Mouse (Mus musculus): ENCODE data around the gene Evx1. TPM values are rescaled to one million over a fixed set of nuclear protein-coding genes. Genes with fewer than 3 reads are reported as not detected.

Evx1 gene
- 0.70 and 0.71 TPM in 2 replicates for polyA plus RNA-seq (2014; fragmentation: Nextera tagmentation; extraction: Ambion mirVana)

- no peaks in the 10 kb centered on the region for H3K36me3 ChIP-seq (ENCODE audit: control insufficient read depth, insufficient read depth, low read length)
- H3K4me2 ChIP-seq (ENCODE audit: low read depth, low read length) = no peak within 1 kb of the TSS
- no peak for ATAC-seq (ENCODE audit: low read depth)
- H3K27me3 ChIP-seq (ENCODE audit: control insufficient read depth, insufficient read depth, low read length) = peaks cover 62% of the 10 kb centered on the region
- no peak within 1 kb of the TSS; the same call in 1 of the 2 replicates for H3K27ac ChIP-seq (ENCODE audit: low read depth, low read length)
- 0 out of 2 replicates have a peak, but pooled peaks cover 5% of the 10 kb centered on the region for H3K4me1 ChIP-seq (ENCODE audit: control insufficient read depth, insufficient read depth, low read length)
- H3K9ac ChIP-seq (replicated peaks; ENCODE audit: low read depth, low read length) = no peak within 1 kb of the TSS
- H3K4me3 ChIP-seq (ENCODE audit: low read depth, low read length) = no peak within 1 kb of the TSS
- under 1% methylated on average over 57 of the region's 59 CpGs for WGBS
- no peaks in the 10 kb centered on the region for H3K9me3 ChIP-seq (ENCODE audit: control insufficient read depth, low read length)
Observed at GRCm38 (mm10) chr6:52313391-52314303, at the start of gene Evx1. Evx1 (plus strand) TSS chr6:52313498.

DNA sequence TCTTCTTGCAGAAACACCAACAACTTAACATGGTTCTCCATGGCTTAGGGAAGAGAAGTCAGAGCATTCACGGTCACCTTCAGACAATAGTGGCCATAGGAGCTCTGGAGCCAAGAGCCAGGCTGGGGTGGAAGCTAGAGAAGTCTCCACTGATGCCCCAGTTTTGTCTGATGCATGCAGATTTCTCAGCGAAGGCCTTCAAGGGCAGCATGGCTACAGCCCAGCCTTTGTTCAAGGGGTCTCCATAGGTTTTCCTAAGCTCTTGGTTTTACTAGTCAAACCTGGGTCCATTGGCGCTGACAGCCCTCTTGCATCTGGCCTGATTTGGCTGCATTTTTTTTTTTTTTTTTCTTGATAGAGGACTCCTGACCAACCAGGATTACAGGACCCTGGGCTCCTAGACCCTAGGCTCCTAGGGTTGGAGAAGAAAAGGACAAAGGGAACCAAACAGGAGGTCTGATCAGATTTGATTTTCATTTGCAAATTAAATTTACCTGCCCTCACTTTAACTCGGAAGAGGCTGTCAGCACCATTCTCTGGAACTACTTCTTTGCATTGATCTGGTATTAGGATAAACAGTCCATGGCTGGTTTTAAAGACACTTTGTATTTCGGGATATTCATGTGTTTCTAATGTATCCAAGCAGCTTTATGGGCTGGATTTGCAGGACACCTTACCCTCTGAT, 49.0 kb upstream of the Evx1 start:
- ATAC-seq (ENCODE audit: low read depth) = no peak
- H3K27ac ChIP-seq (ENCODE audit: low read depth, low read length) = no peak overlapping the region
- peaks cover 54% of the 10 kb centered on the region for H3K27me3 ChIP-seq (ENCODE audit: control insufficient read depth, insufficient read depth, low read length)
- 0 out of 2 replicates have a peak, but pooled peaks cover 4% of the 10 kb centered on the region for H3K4me1 ChIP-seq (ENCODE audit: control insufficient read depth, insufficient read depth, low read length)
- no peak overlapping the region for H3K4me2 ChIP-seq (ENCODE audit: low read depth, low read length)
- 5% methylated on average over 5 of the region's 5 CpGs for WGBS
- no peak overlapping the region for H3K9ac ChIP-seq (replicated peaks; ENCODE audit: low read depth, low read length)
- H3K36me3 ChIP-seq (ENCODE audit: control insufficient read depth, insufficient read depth, low read length) = no peaks in the 10 kb centered on the region
- H3K4me3 ChIP-seq (ENCODE audit: low read depth, low read length) = no peak overlapping the region
- H3K9me3 ChIP-seq (ENCODE audit: control insufficient read depth, low read length) = no peaks in the 10 kb centered on the region

- Histone ChIP-seq H3K27me3 (ENCODE audit: control insufficient read depth, insufficient read depth, low read length) (peaks cover 60% of the 10 kb centered on the region), H3K36me3 (ENCODE audit: control insufficient read depth, insufficient read depth, low read length) (no peaks in the 10 kb centered on the region), H3K27ac (ENCODE audit: low read depth, low read length) (no peak overlapping the region), H3K4me1 (ENCODE audit: control insufficient read depth, insufficient read depth, low read length) (no peaks in the 10 kb centered on the region), H3K9ac (replicated peaks; ENCODE audit: low read depth, low read length) (no peak overlapping the region), H3K4me3 (ENCODE audit: low read depth, low read length) (no peak overlapping the region), H3K4me2 (ENCODE audit: low read depth, low read length) (no peak overlapping the region), H3K9me3 (ENCODE audit: control insufficient read depth, low read length) (no peaks in the 10 kb centered on the region)
- under 1% methylated on average over 18 of the region's 18 CpGs for WGBS
- no peak for ATAC-seq (ENCODE audit: low read depth)
Observed at GRCm38 (mm10) chr6:52265306-52265912, 47.9 kb upstream of the Evx1 start.

- ATAC-seq (ENCODE audit: low read depth) = no peak
- under 1% methylated on average over 19 of the region's 19 CpGs for whole genome bisulfite sequencing
Observed at GRCm38 (mm10) chr6:52265913-52266665, 47.2 kb upstream of the Evx1 start.

DNA sequence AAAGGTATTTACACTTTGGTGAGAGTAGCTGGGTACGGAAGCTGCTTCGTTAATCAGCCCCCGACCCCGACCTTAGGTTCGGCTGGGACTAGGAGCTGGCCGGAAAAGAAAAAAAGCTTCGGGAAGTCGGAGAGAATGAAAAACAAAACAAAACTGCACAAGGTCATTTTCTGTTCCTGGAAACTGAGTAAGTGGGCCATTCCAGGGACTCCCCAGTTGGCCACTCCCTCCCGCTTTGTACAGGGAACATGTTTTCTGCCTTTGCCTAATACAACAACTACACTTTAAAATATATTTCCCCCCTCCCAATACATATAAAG, 46.7 kb upstream of the Evx1 start:
- Histone ChIP-seq H3K27ac (ENCODE audit: low read depth, low read length) (no peak overlapping the region), H3K4me1 (ENCODE audit: control insufficient read depth, insufficient read depth, low read length) (no peaks in the 10 kb centered on the region), H3K36me3 (ENCODE audit: control insufficient read depth, insufficient read depth, low read length) (no peaks in the 10 kb centered on the region), H3K9ac (replicated peaks; ENCODE audit: low read depth, low read length) (no peak overlapping the region), H3K9me3 (ENCODE audit: control insufficient read depth, low read length) (no peaks in the 10 kb centered on the region), H3K4me2 (ENCODE audit: low read depth, low read length) (no peak overlapping the region), H3K27me3 (ENCODE audit: control insufficient read depth, insufficient read depth, low read length) (peaks cover 71% of the 10 kb centered on the region), H3K4me3 (ENCODE audit: low read depth, low read length) (no peak overlapping the region)
- ATAC-seq (ENCODE audit: low read depth) = no peak
- under 1% methylated on average over 9 of the region's 9 CpGs for WGBS

More at GRCm38 (mm10) chr6:52265913-52266665, 47.2 kb upstream of the Evx1 start:
- Histone ChIP-seq H3K36me3 (ENCODE audit: control insufficient read depth, insufficient read depth, low read length) (no peaks in the 10 kb centered on the region), H3K4me1 (ENCODE audit: control insufficient read depth, insufficient read depth, low read length) (no peaks in the 10 kb centered on the region), H3K27ac (ENCODE audit: low read depth, low read length) (no peak overlapping the region), H3K4me3 (ENCODE audit: low read depth, low read length) (no peak overlapping the region), H3K9me3 (ENCODE audit: control insufficient read depth, low read length) (no peaks in the 10 kb centered on the region), H3K27me3 (ENCODE audit: control insufficient read depth, insufficient read depth, low read length) (peaks cover 65% of the 10 kb centered on the region), H3K4me2 (ENCODE audit: low read depth, low read length) (no peak overlapping the region), H3K9ac (replicated peaks; ENCODE audit: low read depth, low read length) (no peak overlapping the region)

DNA sequence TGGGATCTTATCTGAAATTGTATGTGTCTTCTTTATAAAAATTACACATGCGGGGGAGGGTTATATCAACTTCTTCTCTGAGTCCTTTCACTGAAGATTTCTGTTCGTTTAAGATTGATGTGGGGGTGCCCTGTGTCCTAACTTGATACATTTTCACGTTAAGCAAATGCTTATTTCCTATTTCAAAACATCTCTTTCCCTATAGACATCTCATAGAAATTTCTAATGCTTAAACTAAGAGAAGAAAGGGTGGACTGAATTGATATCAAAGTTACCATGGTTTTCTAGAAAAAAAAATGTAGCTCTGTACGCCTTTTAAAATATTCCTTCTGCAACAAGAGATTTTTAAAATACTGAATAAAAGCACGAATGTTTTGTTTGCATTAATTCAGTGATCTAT, 46.1 kb upstream of the Evx1 start:
- H3K27ac ChIP-seq (ENCODE audit: low read depth, low read length) = no peak overlapping the region
- H3K4me3 ChIP-seq (ENCODE audit: low read depth, low read length) = no peak overlapping the region
- no peak for ATAC-seq (ENCODE audit: low read depth)
- no peaks in the 10 kb centered on the region for H3K9me3 ChIP-seq (ENCODE audit: control insufficient read depth, low read length)
- WGBS = 16% methylated on average over 5 of the region's 5 CpGs
- no peak overlapping the region for H3K4me2 ChIP-seq (ENCODE audit: low read depth, low read length)
- peaks cover 75% of the 10 kb centered on the region for H3K27me3 ChIP-seq (ENCODE audit: control insufficient read depth, insufficient read depth, low read length)
- H3K9ac ChIP-seq (replicated peaks; ENCODE audit: low read depth, low read length) = no peak overlapping the region
- no peaks in the 10 kb centered on the region for H3K36me3 ChIP-seq (ENCODE audit: control insufficient read depth, insufficient read depth, low read length)
- H3K4me1 ChIP-seq (ENCODE audit: control insufficient read depth, insufficient read depth, low read length) = no peaks in the 10 kb centered on the region

DNA sequence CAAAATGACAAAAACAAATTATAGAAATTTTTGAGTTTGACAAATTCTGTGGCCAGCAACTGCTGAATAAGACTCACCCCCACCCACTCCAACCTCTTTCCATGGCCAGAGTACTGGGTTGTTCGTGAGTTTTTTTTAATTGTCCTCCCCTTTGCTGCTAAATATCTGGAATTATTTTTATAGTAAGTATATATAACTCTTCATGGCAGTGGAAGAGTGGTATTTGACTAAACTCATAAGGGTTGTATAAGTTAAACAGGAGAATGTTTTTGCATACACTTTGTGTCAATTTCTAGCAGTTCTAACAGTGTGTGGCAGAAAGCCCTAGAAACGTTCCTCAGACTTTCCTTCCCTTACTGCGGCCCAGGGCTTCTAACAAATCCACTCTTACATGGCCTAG, 45.6 kb upstream of the Evx1 start:
- no peak for ATAC-seq (ENCODE audit: low read depth)
- Histone ChIP-seq H3K4me2 (ENCODE audit: low read depth, low read length) (no peak overlapping the region), H3K9ac (replicated peaks; ENCODE audit: low read depth, low read length) (no peak overlapping the region), H3K27me3 (ENCODE audit: control insufficient read depth, insufficient read depth, low read length) (peaks cover 80% of the 10 kb centered on the region), H3K4me1 (ENCODE audit: control insufficient read depth, insufficient read depth, low read length) (no peaks in the 10 kb centered on the region), H3K4me3 (ENCODE audit: low read depth, low read length) (no peak overlapping the region), H3K9me3 (ENCODE audit: control insufficient read depth, low read length) (no peaks in the 10 kb centered on the region), H3K27ac (ENCODE audit: low read depth, low read length) (no peak overlapping the region), H3K36me3 (ENCODE audit: control insufficient read depth, insufficient read depth, low read length) (no peaks in the 10 kb centered on the region)
- WGBS = 7% methylated on average over 3 of the region's 3 CpGs

DNA sequence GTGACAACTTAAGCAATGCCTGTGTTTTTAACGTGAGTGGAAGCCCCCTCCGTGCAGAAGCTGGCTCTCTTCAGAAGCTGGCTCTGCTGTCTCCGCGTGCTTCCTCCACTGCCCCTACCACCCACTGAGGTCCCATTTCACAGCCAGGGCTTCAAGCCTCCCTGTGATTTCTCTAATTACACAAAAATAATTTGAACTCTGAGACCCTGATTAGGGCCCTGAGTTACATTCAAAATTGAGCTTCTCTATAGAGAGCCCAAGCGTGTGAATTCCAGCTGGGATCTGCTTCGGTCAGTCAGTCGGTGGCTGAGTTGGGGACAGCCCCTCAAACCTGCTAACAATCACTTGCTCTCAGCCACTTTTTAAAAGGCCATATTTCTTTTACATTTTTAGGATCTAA, 45.0 kb upstream of the Evx1 start:
- H3K4me3 ChIP-seq (ENCODE audit: low read depth, low read length) = no peak overlapping the region
- ATAC-seq (ENCODE audit: low read depth) = no peak
- peaks cover 78% of the 10 kb centered on the region for H3K27me3 ChIP-seq (ENCODE audit: control insufficient read depth, insufficient read depth, low read length)
- H3K4me1 ChIP-seq (ENCODE audit: control insufficient read depth, insufficient read depth, low read length) = no peaks in the 10 kb centered on the region
- WGBS = 2% methylated on average over 7 of the region's 7 CpGs
- no peaks in the 10 kb centered on the region for H3K36me3 ChIP-seq (ENCODE audit: control insufficient read depth, insufficient read depth, low read length)
- no peak overlapping the region for H3K27ac ChIP-seq (ENCODE audit: low read depth, low read length)
- H3K9ac ChIP-seq (replicated peaks; ENCODE audit: low read depth, low read length) = no peak overlapping the region
- no peaks in the 10 kb centered on the region for H3K9me3 ChIP-seq (ENCODE audit: control insufficient read depth, low read length)
- H3K4me2 ChIP-seq (ENCODE audit: low read depth, low read length) = no peak overlapping the region

All from neural tube, embryonic 14.5 days (tissue).